Mouse (Mus musculus) left cerebral cortex, adult 11 months (tissue): ENCODE results near the gene Cdc42bpb.

Source experiments
- DNase-seq: peaks from one replicate; pipeline ENCODE4 v3.0.0; 2022; ENCODE audit warnings: low spot score

Cdc42bpb gene

DNA sequence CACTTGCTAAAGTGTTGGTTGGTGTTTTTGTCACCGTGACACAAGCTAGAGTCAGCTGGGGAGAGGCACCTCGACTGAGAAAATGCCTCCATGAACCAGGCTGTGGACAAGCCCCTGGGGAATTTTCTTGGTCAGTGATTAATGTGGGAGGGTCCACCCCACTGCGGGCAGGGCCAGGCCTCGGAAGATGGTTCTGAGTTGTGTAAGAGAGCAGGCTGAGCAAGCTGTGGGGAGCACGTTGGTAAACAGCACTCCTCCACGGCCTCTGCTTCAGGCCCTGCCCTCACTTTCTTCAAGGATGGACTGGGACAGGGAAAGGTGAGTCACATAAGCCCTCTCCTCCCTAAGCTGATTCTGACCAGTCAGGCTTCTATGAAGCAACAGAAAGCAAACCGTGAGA lies 36.8 kb downstream of the Cdc42bpb start:
- DNase-seq: no peak

DNA sequence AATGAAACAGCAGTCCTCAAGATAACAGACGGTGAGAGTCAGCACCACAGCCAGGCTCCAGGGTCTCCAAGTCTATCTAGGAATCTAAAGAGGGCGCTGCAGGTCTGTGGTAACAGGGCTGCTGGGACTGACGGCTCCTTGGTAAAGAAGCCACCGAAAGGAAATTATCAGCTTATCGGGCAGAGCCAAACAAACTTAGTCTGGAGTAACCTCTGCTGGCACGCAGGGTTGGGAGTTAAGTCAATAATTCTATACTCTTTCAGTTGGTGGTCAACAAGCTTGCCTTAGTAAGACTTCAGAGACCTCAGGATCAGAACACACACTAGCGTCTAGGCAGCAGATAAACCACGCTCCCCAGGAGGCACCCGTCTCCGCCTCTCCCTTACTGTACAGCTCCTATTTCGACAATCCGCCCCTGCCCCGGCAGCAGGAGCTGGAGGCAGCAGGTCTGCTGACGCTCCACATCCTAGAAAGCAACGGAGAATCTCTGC lies 39.6 kb downstream of the Cdc42bpb start:
- DNase-seq: no peak

DNA sequence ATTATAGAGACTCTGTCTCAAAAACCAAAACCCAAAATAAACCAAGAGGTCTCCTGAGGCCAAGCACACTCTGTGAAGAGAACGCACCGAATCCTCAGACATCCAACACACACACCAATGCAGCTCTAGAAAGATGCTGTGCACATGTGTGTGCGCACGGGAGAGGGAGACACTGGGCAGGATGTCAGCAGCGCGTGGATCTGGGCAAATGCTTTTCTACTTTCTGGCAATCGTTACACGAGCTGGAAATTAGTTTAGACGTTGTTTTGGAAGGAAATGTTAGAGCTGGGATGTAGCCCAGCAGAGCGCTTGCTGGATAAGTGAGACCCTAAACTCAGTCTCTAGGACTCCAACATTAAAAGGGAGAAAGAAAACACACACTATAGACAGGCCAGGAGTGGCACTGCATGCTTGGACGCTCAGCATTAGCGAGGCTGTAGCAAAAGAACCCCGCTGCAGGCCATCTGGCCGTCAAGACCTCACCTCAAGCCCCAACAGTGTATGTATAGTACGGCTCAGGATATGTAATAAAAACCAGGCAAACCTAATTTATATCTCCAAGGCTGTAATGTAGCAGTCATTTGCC lies 44.4 kb downstream of the Cdc42bpb start:
- no peak for DNase-seq

DNA sequence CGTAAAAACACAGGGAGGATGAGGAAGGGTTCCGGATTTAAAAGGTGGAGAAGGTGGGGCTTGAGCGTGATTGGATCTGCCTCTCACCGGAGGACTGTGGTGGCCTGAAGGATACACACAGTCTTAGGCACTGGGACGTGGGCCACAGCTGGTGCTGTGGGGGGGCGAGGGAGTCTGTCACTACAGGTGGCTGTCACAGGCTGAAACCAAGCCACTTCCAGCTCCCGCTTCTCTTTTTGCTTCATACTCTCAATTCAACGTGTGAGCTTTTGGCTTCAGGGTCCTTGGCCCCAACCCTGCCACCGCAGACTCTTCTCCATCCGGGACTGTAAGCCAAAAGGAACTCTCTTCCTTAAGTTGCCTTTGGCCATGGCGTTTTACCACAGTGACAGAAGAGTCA lies 45.1 kb downstream of the Cdc42bpb start:
- no peak for DNase-seq

DNA sequence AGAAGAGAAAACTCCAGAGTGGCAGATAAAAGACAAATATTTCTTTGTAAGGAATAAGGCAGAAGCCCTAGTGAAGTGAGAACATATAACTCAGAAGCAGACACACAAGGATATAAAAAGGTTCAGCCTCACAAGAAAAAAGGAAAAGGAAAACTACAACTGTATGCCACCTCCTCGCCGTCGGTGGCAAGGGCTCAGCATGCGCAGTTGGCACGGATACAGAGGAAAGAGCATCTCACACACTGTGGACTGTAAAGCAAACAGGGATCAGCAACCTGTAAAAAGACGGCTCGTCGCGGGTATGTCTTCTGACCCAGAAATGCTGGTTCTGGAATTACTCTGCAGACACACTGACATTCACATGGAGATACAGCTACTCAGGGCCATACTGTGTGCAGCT lies 45.9 kb downstream of the Cdc42bpb start:
- no peak for DNase-seq

DNA sequence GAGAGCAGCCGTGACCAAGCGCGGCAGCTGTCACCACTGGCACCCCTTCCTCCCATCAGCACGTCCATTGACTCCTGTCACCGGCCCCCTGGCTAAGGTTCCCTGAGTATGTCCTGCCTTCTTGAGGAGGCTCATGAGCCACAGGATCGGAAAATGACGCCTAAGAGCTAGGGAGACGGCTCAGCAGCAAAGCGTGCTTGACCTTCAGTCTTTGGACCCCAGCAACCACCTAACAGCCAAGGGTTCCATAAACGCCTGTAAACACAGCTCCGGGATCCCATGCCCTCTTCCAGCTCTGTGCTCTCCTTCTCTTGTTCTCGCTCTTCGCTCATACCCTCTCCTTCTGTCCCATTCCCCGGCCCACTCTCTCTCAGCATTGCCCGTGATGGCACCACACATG lies 48.2 kb downstream of the Cdc42bpb start:
- DNase-seq: no peak

DNA sequence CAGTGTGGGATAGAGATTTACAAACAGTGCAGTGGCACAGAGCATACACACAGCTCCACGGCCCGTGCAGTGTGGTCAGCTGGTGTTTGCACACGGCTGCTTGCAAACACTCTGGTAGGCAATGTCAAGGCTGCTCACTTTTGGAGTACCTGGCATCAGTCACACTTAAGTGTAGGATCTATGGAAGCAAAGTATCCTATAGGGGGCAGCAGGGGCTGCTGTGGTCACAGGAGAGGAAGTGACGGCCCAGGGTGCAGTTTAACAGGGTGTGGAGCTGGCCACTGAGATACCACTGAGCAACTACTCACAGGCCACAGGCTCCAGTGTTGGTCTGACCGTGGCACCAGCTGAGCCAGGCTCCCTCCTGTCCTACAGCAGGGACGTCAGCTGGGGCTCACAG lies 49.2 kb downstream of the Cdc42bpb start:
- DNase-seq: no peak

DNA sequence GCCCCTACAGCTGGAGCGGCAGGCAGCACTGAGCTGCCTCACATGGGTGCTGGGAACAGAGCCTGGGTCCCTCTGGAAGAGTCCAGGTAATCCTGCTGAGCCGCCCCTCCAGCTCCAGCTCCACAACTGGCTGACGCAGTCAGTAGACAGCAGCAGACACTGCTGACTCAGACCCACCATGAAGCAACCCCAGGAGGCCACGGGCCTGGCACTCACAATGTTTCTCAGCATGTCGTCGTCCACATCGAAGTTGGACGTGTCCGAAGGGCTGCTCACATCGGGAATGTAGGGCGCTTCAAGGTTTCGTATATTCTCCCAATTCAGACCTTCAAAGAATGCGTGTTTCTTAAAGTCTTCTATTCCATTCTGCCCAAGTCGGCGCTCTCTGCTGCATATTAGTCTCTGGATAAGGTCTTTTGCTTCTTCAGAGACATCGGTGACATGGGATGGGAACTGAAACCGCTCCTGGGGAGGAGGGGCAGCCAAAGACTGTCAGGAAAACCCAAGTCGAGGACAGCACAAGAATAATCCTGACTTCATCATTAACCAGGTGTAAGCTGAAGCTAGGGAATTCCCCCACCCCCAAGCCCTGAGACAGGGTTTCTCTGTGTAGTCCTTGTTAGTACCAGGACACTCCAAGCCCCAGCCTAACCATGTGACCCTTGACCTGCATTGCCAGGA lies 51.6 kb downstream of the Cdc42bpb start:
- no peak for DNase-seq

DNA sequence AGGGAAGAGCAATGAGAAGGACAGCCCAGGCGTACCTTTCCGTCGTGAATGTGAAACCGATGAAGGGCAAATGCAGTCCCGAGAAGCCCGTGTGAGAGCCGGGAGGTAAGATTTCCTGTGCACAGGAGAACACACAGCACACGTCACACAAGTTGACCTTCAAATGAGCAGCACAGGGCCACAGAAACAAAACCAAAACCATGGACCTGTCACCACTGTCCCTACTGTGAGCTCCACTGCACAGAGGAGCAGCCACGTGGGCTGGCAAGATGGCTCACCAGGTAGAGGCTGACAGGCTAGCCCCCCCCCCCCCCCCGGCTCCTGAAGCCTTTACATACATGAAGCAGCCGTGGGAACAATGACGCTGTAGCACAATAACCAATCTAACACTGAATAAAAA lies 52.6 kb downstream of the Cdc42bpb start:
- no peak for DNase-seq

DNA sequence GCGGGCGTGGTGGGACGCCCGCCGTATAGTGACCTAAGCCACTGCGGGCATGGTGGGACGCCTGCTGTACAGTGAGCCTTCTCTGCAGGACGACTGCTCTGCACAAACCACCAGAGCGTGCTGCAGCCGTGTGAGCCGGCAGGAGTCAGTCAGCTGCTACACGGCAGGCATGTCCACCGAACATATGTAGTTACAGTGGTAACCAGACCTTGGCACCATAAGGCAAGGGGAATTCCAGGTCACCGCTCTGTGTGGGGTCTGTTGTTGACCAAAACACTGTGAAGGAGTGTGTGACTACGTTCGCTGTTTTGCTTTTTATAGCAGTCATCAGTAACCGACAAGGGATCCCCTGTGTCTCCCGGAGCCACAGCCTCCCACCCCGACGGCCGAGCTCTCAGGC lies 53.0 kb downstream of the Cdc42bpb start:
- no peak for DNase-seq

DNA sequence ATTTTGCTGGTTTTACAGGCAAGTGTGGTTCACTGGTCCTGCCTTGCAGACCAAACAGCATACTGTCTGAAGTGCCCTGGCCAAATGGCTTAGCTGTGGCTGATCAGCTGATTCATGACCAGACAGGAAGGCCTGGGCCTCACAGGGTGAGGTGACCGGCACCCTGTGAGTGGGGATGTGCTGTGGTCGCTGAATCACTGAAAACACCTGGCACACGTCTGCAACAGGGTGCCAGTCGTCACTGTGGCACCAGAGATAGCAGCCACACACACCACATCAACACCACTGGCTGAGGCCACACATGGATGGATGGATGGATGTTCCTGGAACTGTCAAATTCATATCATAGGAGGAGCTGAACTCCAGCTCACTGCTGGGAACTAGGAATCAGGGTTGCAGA lies 54.1 kb downstream of the Cdc42bpb start:
- no peak for DNase-seq

DNA sequence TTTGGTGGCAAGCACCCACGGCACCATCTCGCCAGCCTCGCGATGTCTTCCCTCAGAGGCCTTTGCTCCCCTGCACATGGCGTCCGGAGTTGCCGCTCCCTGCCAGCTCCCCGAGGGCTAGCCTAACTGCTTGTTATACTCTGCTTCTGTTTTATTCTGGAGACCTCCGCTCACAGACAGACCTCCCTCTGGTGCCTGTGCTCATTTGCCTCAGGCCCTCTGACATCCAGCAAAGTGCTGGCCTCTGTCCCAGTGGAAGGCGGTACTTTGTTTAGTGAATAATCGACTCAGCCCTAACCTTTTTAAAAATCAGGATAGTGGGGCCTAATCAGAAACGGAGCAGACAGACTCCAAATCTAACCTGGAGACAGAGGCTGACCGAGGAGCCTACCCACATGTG lies 55.7 kb downstream of the Cdc42bpb start:
- DNase-seq: no peak

DNA sequence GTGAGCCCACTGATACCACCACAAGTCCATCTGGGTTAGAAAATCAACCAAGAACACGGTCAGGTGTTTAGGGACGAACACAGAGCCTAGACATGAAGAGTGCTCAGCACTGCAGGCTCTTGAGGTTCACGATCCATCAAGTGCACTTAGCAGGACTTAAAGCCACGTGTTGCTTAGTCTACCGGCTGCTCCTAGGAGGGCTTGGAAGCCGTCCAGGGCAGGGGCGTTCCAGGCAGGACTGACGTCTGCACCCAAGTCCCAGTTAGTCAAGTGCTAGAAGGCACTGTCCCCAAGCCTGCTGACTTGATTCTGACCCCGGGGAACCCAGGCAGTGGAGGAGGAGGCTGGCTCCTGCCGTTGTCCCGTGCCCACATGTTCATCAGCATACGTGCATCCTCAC lies 57.0 kb downstream of the Cdc42bpb start:
- DNase-seq: no peak

DNA sequence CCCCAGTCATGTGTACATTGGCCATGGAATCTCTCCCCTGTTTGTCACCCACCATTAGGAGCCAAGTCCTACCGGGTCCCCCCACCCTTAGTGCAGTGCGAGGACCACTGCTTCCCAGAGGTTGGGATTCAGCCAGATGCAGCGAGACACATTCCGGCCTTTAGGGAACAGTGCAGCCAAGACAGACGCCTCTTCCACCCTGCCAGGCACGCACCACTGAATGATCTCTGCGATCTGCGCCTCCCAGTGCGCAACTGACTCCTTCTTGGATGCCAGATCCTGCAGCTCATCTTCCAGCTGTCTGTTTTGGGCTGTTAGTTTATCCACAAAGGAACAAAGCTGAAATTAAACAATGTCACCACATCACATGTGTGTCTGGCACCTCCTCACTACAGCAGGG lies 59.8 kb downstream of the Cdc42bpb start:
- DNase-seq: no peak

DNA sequence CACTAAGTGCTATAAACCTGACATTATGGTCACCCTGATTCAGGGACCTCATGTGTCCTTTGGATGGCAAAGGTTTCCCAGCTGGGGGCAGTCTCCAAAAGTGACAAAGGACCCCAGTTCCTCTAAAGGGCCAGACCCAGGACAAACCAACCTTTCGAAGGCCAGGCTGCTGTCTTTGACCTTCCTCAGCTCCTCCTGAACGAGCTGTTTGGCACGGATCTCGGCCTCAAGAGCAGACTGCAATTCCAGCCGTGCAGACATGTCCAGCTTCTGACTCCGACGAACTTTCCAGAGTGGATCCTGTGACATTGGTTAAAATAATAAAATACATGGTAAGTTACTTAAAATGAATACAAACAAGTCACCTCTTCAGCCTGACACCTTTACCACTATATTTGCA lies 63.2 kb downstream of the Cdc42bpb start:
- DNase-seq: no peak

DNA sequence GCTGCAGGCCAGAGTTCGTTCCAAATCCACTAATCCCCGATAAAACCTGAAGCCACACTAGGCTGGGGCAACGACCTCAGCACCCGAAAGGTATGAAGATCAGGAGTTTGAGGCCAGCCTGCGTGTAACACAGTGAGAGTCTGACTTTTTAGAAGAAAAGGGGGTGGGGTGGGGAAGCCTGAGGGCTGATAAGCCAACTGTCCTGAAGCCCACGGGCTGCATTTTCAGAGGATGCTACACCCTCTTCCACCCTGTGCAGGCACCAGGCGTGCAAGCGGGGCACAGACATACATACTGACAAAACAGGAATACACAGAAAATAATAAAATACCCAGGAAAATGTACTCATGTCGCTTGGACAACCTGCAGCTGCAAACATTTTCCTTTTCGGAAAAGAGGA lies 65.7 kb downstream of the Cdc42bpb start:
- no peak for DNase-seq

DNA sequence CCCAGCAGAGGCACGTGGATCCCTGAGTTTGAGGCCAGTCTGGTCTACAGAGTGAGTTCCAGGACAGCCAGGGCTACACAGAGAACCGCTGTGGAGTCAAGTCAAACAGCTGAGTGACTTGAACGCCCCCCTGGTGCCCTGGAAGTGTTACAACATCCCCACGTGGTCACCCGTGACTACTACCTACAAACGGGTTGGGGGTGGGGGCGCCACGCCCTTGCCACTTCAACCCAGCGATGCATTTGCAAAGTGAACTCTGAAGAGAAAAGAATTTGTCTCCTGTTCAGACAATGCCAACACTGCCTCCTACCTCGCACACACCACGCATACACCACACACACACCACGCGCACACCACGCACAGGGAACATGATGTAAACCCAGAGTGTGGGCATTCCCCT lies 67.6 kb downstream of the Cdc42bpb start:
- no peak for DNase-seq

DNA sequence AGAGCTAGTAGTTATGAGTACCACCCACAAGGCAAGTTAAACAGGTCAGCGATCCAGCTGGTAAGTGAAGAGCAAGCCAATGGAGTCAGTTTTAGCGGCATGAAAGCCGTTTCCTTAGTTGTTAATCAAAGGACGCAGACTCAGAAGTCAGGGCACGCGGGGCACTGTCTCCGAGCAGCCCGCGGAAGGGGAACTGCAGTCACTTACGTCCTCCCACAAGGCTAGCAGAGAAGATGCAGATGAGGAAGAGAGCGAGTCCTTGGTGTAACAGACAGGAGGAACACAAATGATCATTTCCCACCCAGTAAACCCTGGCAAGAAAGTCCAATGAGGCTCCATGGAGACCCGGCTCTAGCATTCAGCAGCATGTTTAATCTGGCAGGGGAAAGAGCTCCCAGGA lies 68.3 kb downstream of the Cdc42bpb start:
- DNase-seq: no peak

DNA sequence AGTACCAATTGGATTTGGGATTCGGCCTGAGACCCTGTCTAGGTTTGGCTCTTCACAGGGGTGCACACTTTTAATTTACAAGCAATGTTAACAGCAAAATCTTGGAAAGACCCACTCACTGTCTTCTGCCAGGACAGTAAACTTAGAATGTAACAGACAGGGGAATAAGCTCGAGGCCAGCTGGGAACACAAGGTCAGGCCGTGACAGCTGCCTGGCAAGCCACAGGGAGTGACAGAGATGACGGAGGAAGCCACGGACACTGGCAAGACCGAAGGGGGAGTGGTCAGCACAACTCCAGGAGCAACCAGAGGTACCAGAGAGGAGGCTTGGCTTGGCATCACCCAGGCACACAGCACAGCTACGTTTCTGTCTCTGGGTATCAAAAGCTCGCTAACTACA lies 70.7 kb downstream of the Cdc42bpb start:
- DNase-seq: no peak

DNA sequence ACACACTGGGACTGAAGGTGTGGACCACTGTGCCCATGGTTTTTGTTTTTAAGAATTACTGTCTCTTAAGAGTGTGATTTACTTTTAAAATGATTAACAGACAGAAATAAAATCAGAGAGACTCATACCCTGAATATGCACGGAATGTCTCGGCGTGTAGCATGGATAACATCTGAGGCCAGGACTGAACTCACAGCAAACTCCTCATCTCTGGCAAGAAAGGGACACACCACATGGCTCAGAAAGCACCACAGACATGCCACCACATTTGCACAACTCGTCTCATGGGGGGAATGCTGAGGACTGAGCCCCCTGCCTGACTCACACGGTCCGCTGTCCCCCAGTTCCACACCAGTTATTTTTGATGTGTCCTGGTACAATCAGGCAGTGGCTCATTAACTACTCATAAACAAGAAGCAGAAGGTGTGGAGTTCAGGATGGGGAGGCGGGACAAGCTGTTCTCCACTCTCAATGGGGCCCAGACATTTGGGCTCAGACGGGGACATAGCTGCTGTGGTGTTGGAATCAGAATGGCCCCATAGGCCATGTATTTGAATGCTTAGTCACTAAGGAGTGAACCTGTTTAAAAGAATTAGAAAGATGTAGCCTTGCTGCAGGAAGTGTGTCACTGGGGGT lies 73.7 kb downstream of the Cdc42bpb start:
- DNase-seq: no peak

DNA sequence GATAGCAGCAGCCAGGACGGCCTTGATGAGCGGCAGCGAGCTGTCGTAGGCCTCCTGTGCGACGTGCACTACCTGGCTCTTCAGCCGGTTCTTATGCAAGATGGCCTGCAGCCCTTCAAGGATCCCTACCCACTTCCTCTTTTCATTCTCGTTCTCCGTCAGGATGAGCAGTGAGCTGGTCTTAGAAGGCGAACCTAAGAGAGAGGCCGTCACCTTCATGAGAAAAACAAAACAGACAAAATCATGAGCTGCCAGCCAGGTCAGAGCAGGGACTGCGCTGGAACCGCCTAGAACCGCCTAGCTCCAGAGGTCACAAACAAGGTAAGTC lies 75.5 kb downstream of the Cdc42bpb start:
- DNase-seq: no peak

DNA sequence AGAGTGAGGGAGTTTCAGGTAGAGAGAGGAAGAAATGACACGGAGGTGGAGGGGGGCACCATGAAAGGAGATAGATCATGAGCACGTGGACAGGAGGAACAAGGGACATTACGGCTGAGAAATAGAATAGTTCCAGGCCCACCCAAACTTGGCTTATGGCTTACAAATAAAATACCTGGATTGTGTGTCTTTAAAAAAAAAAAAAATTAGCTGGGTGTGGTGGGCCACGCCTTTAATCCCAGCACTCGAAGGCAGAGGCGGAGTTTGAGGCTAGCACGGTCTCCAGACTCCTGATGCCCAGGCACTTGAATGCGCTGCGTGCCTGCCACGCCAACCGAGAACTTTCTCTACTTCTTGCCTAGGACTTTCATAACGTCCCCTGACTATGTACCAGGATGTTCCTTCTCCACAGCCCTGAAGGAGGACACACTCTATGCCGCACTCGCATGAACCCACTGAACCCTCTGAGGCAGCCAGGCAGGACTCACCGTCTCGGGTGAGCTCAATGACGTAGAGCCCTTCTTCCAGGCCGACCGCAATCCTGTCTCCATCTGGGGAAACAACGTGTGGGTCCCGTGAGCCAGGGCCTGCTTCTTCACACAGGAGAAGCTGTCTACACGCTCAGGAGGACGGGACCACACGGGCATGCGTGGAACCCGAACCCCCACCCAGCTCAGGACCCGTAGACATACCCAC lies 76.0 kb downstream of the Cdc42bpb start:
- DNase-seq: no peak

DNA sequence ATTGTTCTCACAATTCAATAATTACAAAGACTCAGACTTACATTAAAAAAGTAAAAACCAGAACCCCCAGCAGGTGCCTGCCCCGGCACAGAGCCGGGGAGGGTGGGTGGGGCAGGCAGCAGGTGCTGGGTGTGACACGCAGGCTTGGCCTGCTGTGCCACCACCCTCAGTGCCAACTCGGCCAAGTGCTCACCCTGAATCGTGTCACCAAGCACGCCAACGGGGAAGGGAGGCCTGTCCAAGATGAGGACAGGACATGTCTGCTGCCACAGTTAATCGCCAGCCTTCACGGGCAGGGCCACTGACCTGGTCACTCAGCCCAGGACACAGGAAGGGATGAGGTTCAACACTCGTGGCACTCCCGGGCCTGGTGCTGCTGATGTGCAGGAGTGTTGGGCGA lies 84.5 kb downstream of the Cdc42bpb start:
- DNase-seq: no peak
